Mouse (Mus musculus): ENCODE results near the gene C2cd4c. TPM values are rescaled to one million over a fixed set of nuclear protein-coding genes. Genes with fewer than 3 reads are reported as not detected.
A peak's percentile ranks its signal among the peaks of the same experiment; 100 is the strongest.

The C2cd4c gene
- polyA plus RNA-seq, 1 experiment from 2014 or later = 0.05 TPM

DNA sequence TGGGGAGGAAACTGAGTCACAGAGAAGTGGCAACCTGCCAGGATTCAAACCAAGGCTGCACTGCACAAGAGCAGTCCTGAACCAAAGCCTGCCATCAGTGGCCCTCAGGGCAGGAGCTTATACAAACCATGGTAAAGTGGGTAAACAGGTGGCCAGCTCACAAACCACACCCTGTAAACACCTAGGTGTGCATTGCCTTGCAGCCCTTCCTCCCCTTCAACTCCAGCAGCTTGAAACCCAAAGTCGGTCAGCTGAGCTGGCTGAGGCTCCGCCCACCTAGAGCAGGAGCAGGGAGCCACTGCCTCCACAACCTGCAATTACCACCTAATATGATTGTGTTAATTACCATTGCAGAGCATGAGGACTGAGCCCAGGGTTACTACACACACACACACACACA, 5.9 kb downstream of the C2cd4c start:
- Histone ChIP-seq H3K9ac (no peak overlapping the region), H3K4me1 (peaks cover 12% of the 10 kb centered on the region), H3K27me3 (peaks cover 46% of the 10 kb centered on the region), H3K36me3 (no peaks in the 10 kb centered on the region), H3K27ac (no peak overlapping the region), H3K9me3 (no peaks in the 10 kb centered on the region), H3K4me2 (replicated peaks) (no peak overlapping the region), H3K4me3 (no peak overlapping the region)
- WGBS = 26% methylated on average over 2 of the region's 2 CpGs
- ATAC-seq (ENCODE audit: low FRiP score, low read depth) = no peak

DNA sequence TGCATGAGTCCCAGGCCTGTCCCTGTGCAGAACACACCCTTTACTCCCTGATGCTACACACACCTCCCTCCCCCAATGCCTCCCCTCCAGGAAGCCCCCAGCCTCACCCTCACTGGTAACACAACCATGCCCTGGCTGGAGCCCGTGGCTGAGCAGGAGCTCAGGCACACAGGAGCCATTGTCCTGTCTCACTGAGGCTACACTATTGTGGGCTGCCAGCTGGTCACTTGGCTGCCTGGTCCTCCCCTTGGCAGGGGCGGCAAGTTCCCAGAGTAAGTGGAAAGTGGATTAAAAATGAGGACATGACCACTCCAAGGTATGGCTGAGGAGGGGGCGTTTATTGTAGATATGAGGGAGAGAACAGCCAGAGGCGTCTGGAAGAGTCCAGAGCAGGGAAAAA, 7.3 kb downstream of the C2cd4c start:
- Histone ChIP-seq H3K27ac (no peak overlapping the region), H3K9me3 (no peaks in the 10 kb centered on the region), H3K4me3 (no peak overlapping the region), H3K4me2 (replicated peaks) (no peak overlapping the region), H3K27me3 (peaks cover 32% of the 10 kb centered on the region), H3K36me3 (no peaks in the 10 kb centered on the region), H3K4me1 (no peaks in the 10 kb centered on the region), H3K9ac (no peak overlapping the region)
- 73% methylated on average over 4 of the region's 4 CpGs for WGBS
- ATAC-seq (ENCODE audit: low FRiP score, low read depth) = no peak

GRCm38 (mm10) chr10:79597936-79598230, 15.9 kb downstream of the C2cd4c start:
- Histone ChIP-seq H3K27me3 (peaks cover 29% of the 10 kb centered on the region), H3K4me2 (replicated peaks) (no peak overlapping the region), H3K9me3 (no peaks in the 10 kb centered on the region), H3K4me1 (no peaks in the 10 kb centered on the region), H3K36me3 (no peaks in the 10 kb centered on the region), H3K4me3 (no peak overlapping the region), H3K9ac (no peak overlapping the region), H3K27ac (no peak overlapping the region)
- no peak for ATAC-seq (ENCODE audit: low FRiP score, low read depth)
- 66% methylated on average over 4 of the region's 4 CpGs for WGBS

GRCm38 (mm10) chr10:79597051-79597935, 16.5 kb downstream of the C2cd4c start:
- no peak for ATAC-seq (ENCODE audit: low FRiP score, low read depth)
- peaks cover 29% of the 10 kb centered on the region for H3K27me3 ChIP-seq
- 42% methylated on average over 13 of the region's 13 CpGs for WGBS
- no peak overlapping the region for H3K27ac ChIP-seq
- no peaks in the 10 kb centered on the region for H3K9me3 ChIP-seq
- H3K36me3 ChIP-seq = no peaks in the 10 kb centered on the region
- no peaks in the 10 kb centered on the region for H3K4me1 ChIP-seq
- no peak overlapping the region for H3K4me2 ChIP-seq (replicated peaks)
- no peak overlapping the region; the same call in 1 of the 2 replicates for H3K9ac ChIP-seq
- H3K4me3 ChIP-seq = no peak overlapping the region

- Histone ChIP-seq H3K9ac (no peak overlapping the region), H3K27ac (no peak overlapping the region), H3K4me1 (no peaks in the 10 kb centered on the region), H3K36me3 (no peaks in the 10 kb centered on the region), H3K4me3 (no peak overlapping the region), H3K27me3 (peaks cover 33% of the 10 kb centered on the region), H3K9me3 (no peaks in the 10 kb centered on the region), H3K4me2 (replicated peaks) (no peak overlapping the region)
- ATAC-seq (ENCODE audit: low FRiP score, low read depth) = no peak
- WGBS = 58% methylated on average over 8 of the region's 8 CpGs
Measured at GRCm38 (mm10) chr10:79595590-79595929, 18.3 kb downstream of the C2cd4c start.

- Histone ChIP-seq H3K4me3 (no peak overlapping the region), H3K4me1 (no peaks in the 10 kb centered on the region), H3K27me3 (peaks cover 33% of the 10 kb centered on the region), H3K9me3 (no peaks in the 10 kb centered on the region), H3K36me3 (no peaks in the 10 kb centered on the region), H3K27ac (no peak overlapping the region), H3K4me2 (replicated peaks) (peak overlapping the region; percentile 34; the same call in 1 of the 2 replicates), H3K9ac (no peak overlapping the region)
- ATAC-seq (ENCODE audit: low FRiP score, low read depth) = peak; percentile 91
- WGBS = 18% methylated on average over 17 of the region's 17 CpGs
Measured at GRCm38 (mm10) chr10:79594872-79595589, 18.8 kb downstream of the C2cd4c start.

GRCm38 (mm10) chr10:79594111-79594510, 19.7 kb downstream of the C2cd4c start:
- Histone ChIP-seq H3K4me1 (no peaks in the 10 kb centered on the region), H3K36me3 (no peaks in the 10 kb centered on the region), H3K9ac (no peak overlapping the region), H3K27ac (no peak overlapping the region), H3K9me3 (no peaks in the 10 kb centered on the region), H3K4me2 (replicated peaks) (no peak overlapping the region), H3K4me3 (no peak overlapping the region), H3K27me3 (peaks cover 33% of the 10 kb centered on the region)
- WGBS = 55% methylated on average over 6 of the region's 6 CpGs
- no peak for ATAC-seq (ENCODE audit: low FRiP score, low read depth)

DNA sequence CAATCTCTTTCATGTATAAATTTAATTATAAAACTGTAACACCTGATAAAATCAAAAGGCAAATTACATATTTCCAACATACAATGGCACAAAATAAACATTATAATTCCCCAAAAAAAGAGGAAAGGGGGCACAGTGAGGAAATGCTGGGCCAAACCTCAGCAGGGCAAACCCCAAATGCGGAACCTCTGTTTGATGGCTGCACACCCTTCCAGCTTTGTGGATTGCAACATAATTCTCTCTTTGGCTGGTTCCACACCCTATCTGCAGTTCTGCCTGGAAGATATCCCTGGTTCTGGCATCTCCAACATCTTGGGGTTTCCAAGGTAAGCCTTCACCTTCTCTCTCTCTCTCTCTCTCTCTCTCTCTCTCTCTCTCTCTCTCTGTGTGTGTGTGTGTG, 23.1 kb downstream of the C2cd4c start:
- WGBS = 93% methylated on average over 1 of the region's 1 CpGs
- no peak overlapping the region for H3K9ac ChIP-seq
- H3K4me1 ChIP-seq = no peaks in the 10 kb centered on the region
- H3K36me3 ChIP-seq = no peaks in the 10 kb centered on the region
- ATAC-seq (ENCODE audit: low FRiP score, low read depth) = no peak
- H3K4me2 ChIP-seq (replicated peaks) = no peak overlapping the region
- H3K9me3 ChIP-seq = no peaks in the 10 kb centered on the region
- H3K27me3 ChIP-seq = peaks cover 20% of the 10 kb centered on the region
- H3K4me3 ChIP-seq = no peak overlapping the region
- H3K27ac ChIP-seq = no peak overlapping the region

DNA sequence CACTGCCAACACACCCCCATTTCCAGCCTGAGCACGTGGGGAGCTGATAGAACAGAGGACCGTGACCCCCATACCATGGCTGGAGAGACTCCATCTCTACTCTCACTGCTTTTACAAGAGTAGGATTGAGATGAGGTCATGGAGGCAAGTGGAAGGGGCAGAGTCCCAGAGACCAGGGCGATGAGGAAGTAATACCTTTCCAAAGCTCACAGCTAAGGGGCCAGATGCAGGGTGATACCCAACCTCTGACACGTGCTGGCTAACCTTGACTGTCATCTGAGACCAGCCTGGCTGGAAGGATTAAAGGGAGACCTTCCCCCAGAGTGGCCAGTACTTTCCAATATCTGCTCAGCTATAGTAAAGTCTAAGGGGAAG, 26.1 kb downstream of the C2cd4c start:
- H3K4me3 ChIP-seq = no peak overlapping the region
- H3K36me3 ChIP-seq = no peaks in the 10 kb centered on the region
- no peaks in the 10 kb centered on the region for H3K4me1 ChIP-seq
- WGBS = 57% methylated on average over 4 of the region's 4 CpGs
- ATAC-seq (ENCODE audit: low FRiP score, low read depth) = no peak
- H3K27ac ChIP-seq = no peak overlapping the region
- no peaks in the 10 kb centered on the region for H3K9me3 ChIP-seq
- H3K27me3 ChIP-seq = 0 out of 2 replicates have a peak, but pooled peaks cover 5% of the 10 kb centered on the region
- H3K4me2 ChIP-seq (replicated peaks) = no peak overlapping the region
- H3K9ac ChIP-seq = no peak overlapping the region

DNA sequence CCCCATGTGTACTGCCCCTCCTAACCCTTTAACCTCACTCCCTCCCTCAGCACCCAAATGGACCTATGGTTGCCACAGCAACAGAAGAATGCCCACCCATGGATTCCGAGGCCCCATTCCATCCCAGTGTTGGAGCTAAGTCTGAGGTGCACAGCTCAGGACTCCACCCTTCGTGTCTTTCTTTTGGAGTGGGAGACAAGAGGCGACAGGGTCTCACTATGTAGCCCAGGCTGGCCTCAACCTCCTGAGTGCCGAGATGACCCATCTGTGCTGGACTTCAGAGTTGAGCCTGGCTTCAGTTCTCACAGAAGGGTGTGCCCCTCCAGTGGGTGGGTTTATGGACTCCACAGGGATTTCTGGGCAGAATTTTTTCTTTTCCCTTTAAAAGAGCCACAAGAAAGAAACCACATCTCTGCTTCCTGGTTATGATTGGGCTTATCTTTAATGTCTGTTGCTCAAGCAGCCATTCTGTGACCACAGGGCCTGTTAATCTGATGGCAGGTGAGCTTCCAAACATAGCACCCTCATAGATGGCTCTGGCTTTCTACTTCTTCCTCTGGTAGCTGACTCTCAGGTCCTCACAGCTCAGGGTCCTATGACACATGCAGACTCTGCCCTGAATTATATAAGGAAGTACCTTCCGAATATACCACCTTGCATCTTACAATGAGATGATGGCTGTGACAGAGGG, 26.6 kb downstream of the C2cd4c start, which contains the start of gene Theg:
Theg (minus strand) TSS at position 271 of the 691 bp plus-strand sequence.
- Histone ChIP-seq H3K9ac (no peak within 1 kb of the TSS), H3K27ac (no peak within 1 kb of the TSS), H3K9me3 (no peaks in the 10 kb centered on the region), H3K27me3 (0 out of 2 replicates have a peak, but pooled peaks cover 5% of the 10 kb centered on the region), H3K4me3 (no peak within 1 kb of the TSS), H3K4me1 (no peaks in the 10 kb centered on the region), H3K36me3 (no peaks in the 10 kb centered on the region), H3K4me2 (replicated peaks) (no peak within 1 kb of the TSS)
- no peak for ATAC-seq (ENCODE audit: low FRiP score, low read depth)
- WGBS = 81% methylated on average over 5 of the region's 5 CpGs

DNA sequence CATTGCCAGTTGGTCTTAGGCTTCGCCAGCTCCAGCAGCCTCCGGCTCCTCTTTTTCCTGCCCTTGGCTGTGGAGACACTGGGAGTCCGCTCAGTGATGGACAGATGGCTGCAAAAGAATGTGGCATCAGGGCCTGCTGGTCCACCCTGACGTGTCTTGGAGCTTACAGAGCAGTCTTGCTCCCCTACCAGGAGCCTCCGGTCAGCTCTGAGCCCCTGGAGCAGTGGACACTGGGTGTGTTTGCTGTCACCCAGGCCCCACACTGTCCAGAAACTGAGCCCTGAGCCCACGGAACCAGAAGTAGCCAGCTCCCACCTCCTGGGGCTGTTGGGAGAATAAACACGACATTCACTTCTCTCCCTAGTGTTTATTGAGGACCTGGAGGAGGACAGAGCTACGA, 27.6 kb downstream of the C2cd4c start:
- Histone ChIP-seq H3K9ac (no peak overlapping the region), H3K4me1 (no peaks in the 10 kb centered on the region), H3K27ac (no peak overlapping the region), H3K4me3 (no peak overlapping the region), H3K27me3 (no peaks in the 10 kb centered on the region), H3K4me2 (replicated peaks) (no peak overlapping the region), H3K9me3 (no peaks in the 10 kb centered on the region), H3K36me3 (no peaks in the 10 kb centered on the region)
- 72% methylated on average over 8 of the region's 8 CpGs for WGBS
- no peak for ATAC-seq (ENCODE audit: low FRiP score, low read depth)

DNA sequence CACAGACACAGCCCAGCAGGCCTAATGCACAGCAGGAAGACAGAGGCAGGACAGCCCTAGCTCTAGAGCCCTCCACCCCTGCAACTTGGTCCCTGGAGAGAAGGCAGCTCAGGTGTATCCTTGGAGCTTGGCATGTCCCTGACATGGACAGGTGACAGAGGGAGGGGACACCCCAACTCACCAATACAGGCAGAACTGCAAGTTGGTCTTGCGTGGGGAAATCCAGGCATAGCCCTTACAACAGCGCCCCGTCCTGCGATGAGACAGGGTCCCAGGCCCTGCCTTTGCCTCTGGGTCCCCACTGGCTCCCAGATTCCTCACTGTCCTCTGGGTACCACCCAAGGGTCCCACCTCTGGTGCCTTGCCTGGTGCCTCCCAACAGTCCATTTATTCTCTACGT, 28.1 kb downstream of the C2cd4c start:
- 90% methylated on average over 5 of the region's 5 CpGs for WGBS
- Histone ChIP-seq H3K4me1 (no peaks in the 10 kb centered on the region), H3K27me3 (no peaks in the 10 kb centered on the region), H3K9me3 (no peaks in the 10 kb centered on the region), H3K27ac (no peak overlapping the region), H3K9ac (no peak overlapping the region), H3K36me3 (no peaks in the 10 kb centered on the region), H3K4me3 (no peak overlapping the region), H3K4me2 (replicated peaks) (no peak overlapping the region)
- ATAC-seq (ENCODE audit: low FRiP score, low read depth) = no peak

Data from limb, embryonic 13.5 days (tissue).